Mouse (Mus musculus): ENCODE results near the gene B3gnt2. TPM values are rescaled to one million over a fixed set of nuclear protein-coding genes. Genes with fewer than 3 reads are reported as not detected.

B3gnt2 gene
- total and polyA plus RNA-seq, 3 experiments = 36.8 to 66.4 TPM; not detected in 1

GRCm38 (mm10) chr11:22871628-22872306, 11.0 kb upstream of the B3gnt2 start (continued):
- TF ChIP-seq ZC3H11A (IDR thresholded peaks at IDR 0.05; ENCODE audit: low read depth, low read length) (peak; percentile 37), HCFC1 (IDR thresholded peaks at IDR 0.05; ENCODE audit: low read depth, low read length) (peak; percentile 68), CHD1 (IDR thresholded peaks at IDR 0.05; ENCODE audit: low read depth, low read length) (peak; percentile 19; the same call in 1 of the 2 replicates), MAFK (IDR thresholded peaks at IDR 0.05; ENCODE audit: borderline replicate concordance, low read depth, low read length) (no peak), USF2 (IDR thresholded peaks at IDR 0.05; ENCODE audit: borderline replicate concordance in 1 of 2, insufficient read depth in 1 of 2, low read depth in 1 of 2, low read length in 2 of 2) (peak in 1 of 2 experiments; percentile 27; a peak in 1 of 4 replicates), NELFE (IDR thresholded peaks at IDR 0.05; ENCODE audit: low read depth, low read length) (peak; percentile 42; the same call in 1 of the 2 replicates), ETS1 (IDR thresholded peaks at IDR 0.05; ENCODE audit: low read depth, low read length) (peak; percentile 39; the same call in 1 of the 2 replicates), POLR2A (IDR thresholded peaks at IDR 0.05; ENCODE audit: control insufficient read depth in 1 of 2, insufficient read depth in 1 of 2, low read depth in 1 of 2, low read length in 2 of 2, poor library complexity in 1 of 2) (peak in 1 of 2 experiments; percentile 51; a peak in 2 of 4 replicates), JUND (IDR thresholded peaks at IDR 0.05; ENCODE audit: low read depth, low read length) (no peak), E2F4 (IDR thresholded peaks at IDR 0.05; ENCODE audit: borderline replicate concordance, low read depth, low read length) (no peak; the same call in 1 of the 2 replicates), MAX (IDR thresholded peaks at IDR 0.05; ENCODE audit: low read length) (peak; percentile 61; the same call in 1 of the 2 replicates)

GRCm38 (mm10) chr11:22868582-22868981, 7.8 kb upstream of the B3gnt2 start:
- H3K9ac ChIP-seq (ENCODE audit: control insufficient read depth, low read depth, low read length, poor library complexity, severe bottlenecking) = no peak overlapping the region
- DNase-seq (ENCODE audit: low read depth, low spot score) = no peak
- peaks cover 2 to 10% of the 10 kb centered on the region in 2 experiments; a peak in 3 of 4 replicates for H3K4me1 ChIP-seq (ENCODE audit: control insufficient read depth in 1 of 2, insufficient read depth in 2 of 2, low read length in 2 of 2)
- no peak for TF ChIP-seq POLR2AphosphoS5 (IDR thresholded peaks at IDR 0.05; ENCODE audit: borderline replicate concordance, low read depth, low read length)
- TF ChIP-seq MAFK (IDR thresholded peaks at IDR 0.05; ENCODE audit: borderline replicate concordance, low read depth, low read length) = no peak
- no peak for TF ChIP-seq RCOR1 (IDR thresholded peaks at IDR 0.05; ENCODE audit: low read depth, low read length)
- no peak for TF ChIP-seq NRF1 (IDR thresholded peaks at IDR 0.05; ENCODE audit: insufficient read depth, low read depth, low read length, poor library complexity, severe bottlenecking)
- no peak for TF ChIP-seq KAT2A (conservative IDR thresholded peaks at IDR 0.05; ENCODE audit: low read depth, low read length)
- TF ChIP-seq ZC3H11A (IDR thresholded peaks at IDR 0.05; ENCODE audit: low read depth, low read length) = no peak
- TF ChIP-seq ETS1 (IDR thresholded peaks at IDR 0.05; ENCODE audit: low read depth, low read length) = no peak
- TF ChIP-seq SIN3A (IDR thresholded peaks at IDR 0.05; ENCODE audit: low read length) = no peak
- TF ChIP-seq POLR2A (IDR thresholded peaks at IDR 0.05; ENCODE audit: control insufficient read depth in 1 of 2, insufficient read depth in 1 of 2, low read depth in 1 of 2, low read length in 2 of 2, poor library complexity in 1 of 2) = no peak
- TF ChIP-seq POLR2AphosphoS2 (IDR thresholded peaks at IDR 0.05; ENCODE audit: low read length) = no peak
- TF ChIP-seq BHLHE40 (IDR thresholded peaks at IDR 0.05; ENCODE audit: borderline replicate concordance, low read depth, low read length) = no peak
- TF ChIP-seq CHD2 (IDR thresholded peaks at IDR 0.05; ENCODE audit: low read length) = no peak
- no peak for TF ChIP-seq USF2 (IDR thresholded peaks at IDR 0.05; ENCODE audit: borderline replicate concordance in 1 of 2, insufficient read depth in 1 of 2, low read depth in 1 of 2, low read length in 2 of 2)
- TF ChIP-seq E2F4 (IDR thresholded peaks at IDR 0.05; ENCODE audit: borderline replicate concordance, low read depth, low read length) = no peak
- TF ChIP-seq CTCF (IDR thresholded peaks at IDR 0.05 in 2 of 3, conservative IDR thresholded peaks at IDR 0.05 in 1 of 3; ENCODE audit: control insufficient read depth in 1 of 3, insufficient read depth in 1 of 3, low read depth in 2 of 3, low read length in 3 of 3, poor library complexity in 1 of 3, severe bottlenecking in 1 of 3) = no peak
- TF ChIP-seq ZNF384 (IDR thresholded peaks at IDR 0.05; ENCODE audit: low read depth, low read length) = no peak
- TF ChIP-seq HCFC1 (IDR thresholded peaks at IDR 0.05; ENCODE audit: low read depth, low read length) = no peak
- no peak overlapping the region for H3K4me3 ChIP-seq (ENCODE audit: control insufficient read depth in 1 of 2, insufficient read depth in 1 of 2, low read depth in 2 of 2, low read length in 2 of 2)
- no peaks in the 10 kb centered on the region for H3K27me3 ChIP-seq (ENCODE audit: control insufficient read depth in 1 of 2, insufficient read depth in 2 of 2, low read length in 2 of 2)
- no peak overlapping the region for H3K27ac ChIP-seq (ENCODE audit: control insufficient read depth, low read depth, low read length)
- H3K36me3 ChIP-seq (ENCODE audit: control insufficient read depth in 1 of 2, insufficient read depth in 2 of 2, low read length in 2 of 2) = peaks cover 0 to 13% of the 10 kb centered on the region in 2 experiments; a peak in 2 of 4 replicates
- no peaks in the 10 kb centered on the region for H3K9me3 ChIP-seq (replicated peaks; ENCODE audit: insufficient read depth, low read length)
- no peaks in the 10 kb centered on the region; the same call in 1 of the 2 replicates for H3K79me2 ChIP-seq (ENCODE audit: control insufficient read depth, insufficient read depth, low read length, poor library complexity)
